Mouse (Mus musculus): Measurements from ENCODE around the gene 4921517D22Rik.
A peak's percentile ranks its signal among the peaks of the same experiment; 100 is the strongest.
"Not testable (repeated sequence)": the region's sequence is repeated elsewhere in the genome, so short reads cannot be mapped to it uniquely, and the experiment has no call there.

Gene 4921517D22Rik

GRCm38 (mm10) chr13:59694008-59694407, at the start of gene 4921517D22Rik:
4921517D22Rik (minus strand) TSS chr13:59694108.
- DNase-seq, result no peak

- no peak for DNase-seq
Observed at GRCm38 (mm10) chr13:59741697-59742096, 47.8 kb upstream of the 4921517D22Rik start.

- DNase-seq, result no peak
Observed at GRCm38 (mm10) chr13:59741096-59741495, 47.2 kb upstream of the 4921517D22Rik start.

- no peak for DNase-seq
Observed at GRCm38 (mm10) chr13:59739397-59739796, 45.5 kb upstream of the 4921517D22Rik start.

GRCm38 (mm10) chr13:59738455-59738854, 44.5 kb upstream of the 4921517D22Rik start:
- DNase-seq, result no peak

GRCm38 (mm10) chr13:59735190-59735589, 41.3 kb upstream of the 4921517D22Rik start:
- DNase-seq, result no peak

GRCm38 (mm10) chr13:59734347-59734746, 40.4 kb upstream of the 4921517D22Rik start:
- DNase-seq, result not testable (repeated sequence)

- no peak for DNase-seq
Observed at GRCm38 (mm10) chr13:59733936-59734335, 40.0 kb upstream of the 4921517D22Rik start.

GRCm38 (mm10) chr13:59731652-59732051, 37.7 kb upstream of the 4921517D22Rik start, which contains the start of gene Spata31d1d:
Spata31d1d (minus strand) TSS chr13:59731752.
- DNase-seq, result no peak

GRCm38 (mm10) chr13:59728378-59729093, 34.6 kb upstream of the 4921517D22Rik start:
- peak; percentile 76 for DNase-seq

- no peak for DNase-seq
Observed at GRCm38 (mm10) chr13:59726139-59726867, 32.4 kb upstream of the 4921517D22Rik start.

- not testable (repeated sequence) for DNase-seq
Observed at GRCm38 (mm10) chr13:59722089-59722488, 28.2 kb upstream of the 4921517D22Rik start.

- no peak for DNase-seq
Observed at GRCm38 (mm10) chr13:59719475-59719874, 25.6 kb upstream of the 4921517D22Rik start.

GRCm38 (mm10) chr13:59718857-59719440, 25.0 kb upstream of the 4921517D22Rik start:
- peak; percentile 8 for DNase-seq

GRCm38 (mm10) chr13:59713710-59714109, 19.8 kb upstream of the 4921517D22Rik start:
- DNase-seq, result no peak

- DNase-seq, result not testable (repeated sequence)
Observed at GRCm38 (mm10) chr13:59711984-59712383, 18.1 kb upstream of the 4921517D22Rik start, which contains the start of gene Spata31d1b. Spata31d1b (plus strand) TSS chr13:59712284.

GRCm38 (mm10) chr13:59710230-59710629, 16.3 kb upstream of the 4921517D22Rik start, which contains the start of gene Spata31d1a:
Spata31d1a (minus strand) TSS chr13:59710330.
- no peak for DNase-seq

GRCm38 (mm10) chr13:59704562-59704961, 10.7 kb upstream of the 4921517D22Rik start:
- DNase-seq, result peak; percentile 34

GRCm38 (mm10) chr13:59703514-59703913, 9.6 kb upstream of the 4921517D22Rik start:
- no peak for DNase-seq

- DNase-seq, result not testable (repeated sequence)
Observed at GRCm38 (mm10) chr13:59700137-59700536, 6.2 kb upstream of the 4921517D22Rik start.

GRCm38 (mm10) chr13:59699131-59699530, 5.2 kb upstream of the 4921517D22Rik start:
- no peak for DNase-seq

- DNase-seq, result no peak
Observed at GRCm38 (mm10) chr13:59695781-59696180, 1.9 kb upstream of the 4921517D22Rik start.

- no peak for DNase-seq
Observed at GRCm38 (mm10) chr13:59691478-59691877, 2.4 kb downstream of the 4921517D22Rik start.
